Mouse (Mus musculus): ENCODE data around the gene Ttc25. TPM values are rescaled to one million over a fixed set of nuclear protein-coding genes. Genes with fewer than 3 reads are reported as not detected.
"Not testable (repeated sequence)": the region's sequence is repeated elsewhere in the genome, so short reads cannot be mapped to it uniquely, and the experiment has no call there.

The Ttc25 gene
- total RNA-seq, 2 experiments from 2014 or later = 0.33 to 0.48 TPM

DNA sequence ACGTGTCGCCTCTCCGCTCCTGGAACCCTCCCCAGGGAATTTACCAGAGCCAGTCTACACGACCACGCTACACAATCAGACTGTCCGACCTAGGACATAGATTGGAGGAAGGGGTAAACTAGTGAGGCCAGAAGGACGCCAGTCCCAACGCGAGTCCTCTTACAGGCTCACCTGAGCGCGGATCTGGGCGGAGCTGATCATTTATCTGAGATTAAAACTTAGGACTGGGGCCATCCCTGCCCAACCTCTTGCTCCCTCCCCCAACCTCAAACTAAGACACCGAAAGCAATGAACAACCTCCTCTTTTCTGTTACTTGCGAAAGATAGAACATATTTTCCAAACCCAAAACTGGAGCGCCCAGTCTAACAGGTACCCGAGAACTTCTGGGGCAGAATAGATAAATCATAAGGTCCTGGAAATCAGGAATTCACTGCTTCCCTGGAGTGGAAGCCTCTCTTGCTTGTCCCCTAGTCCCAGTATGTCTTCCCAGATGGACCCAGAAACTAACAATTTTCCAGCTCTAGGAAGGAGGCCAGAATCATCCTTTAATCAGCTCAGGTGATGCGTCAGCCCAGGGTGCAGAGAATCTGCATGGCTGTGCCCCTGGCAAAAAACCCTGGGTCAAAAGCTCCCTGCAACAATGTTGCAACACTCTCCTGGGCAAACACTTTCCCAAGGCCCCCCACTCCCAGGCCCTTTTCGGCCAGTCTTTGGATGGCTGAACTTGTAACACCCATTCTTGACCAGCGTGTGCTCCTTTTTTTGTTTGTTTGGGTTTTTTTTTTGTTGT is 16.8 kb upstream of the Ttc25 start:
- no peak for DNase-seq (ENCODE audit: low spot score)

DNA sequence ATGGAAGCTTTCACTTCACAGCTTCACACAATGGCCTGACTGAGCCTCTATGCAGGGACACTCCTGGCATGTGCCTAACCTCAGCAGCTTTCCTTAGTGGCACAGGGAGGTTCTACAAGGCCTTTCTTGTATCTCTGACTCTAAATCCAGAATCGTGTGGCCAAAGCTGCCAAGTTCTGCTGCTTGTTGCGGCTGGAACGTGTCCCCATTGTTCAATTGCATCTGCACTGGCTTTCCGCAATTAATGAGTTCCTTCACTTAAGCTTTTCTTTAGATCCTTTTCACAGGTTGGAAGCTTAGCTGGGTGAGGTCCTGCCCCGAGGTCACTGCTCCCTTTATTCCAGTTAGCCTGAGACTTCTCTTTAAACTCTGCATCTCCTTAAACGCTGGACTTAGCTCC is 11.5 kb upstream of the Ttc25 start:
- DNase-seq (ENCODE audit: low spot score) = no peak

DNA sequence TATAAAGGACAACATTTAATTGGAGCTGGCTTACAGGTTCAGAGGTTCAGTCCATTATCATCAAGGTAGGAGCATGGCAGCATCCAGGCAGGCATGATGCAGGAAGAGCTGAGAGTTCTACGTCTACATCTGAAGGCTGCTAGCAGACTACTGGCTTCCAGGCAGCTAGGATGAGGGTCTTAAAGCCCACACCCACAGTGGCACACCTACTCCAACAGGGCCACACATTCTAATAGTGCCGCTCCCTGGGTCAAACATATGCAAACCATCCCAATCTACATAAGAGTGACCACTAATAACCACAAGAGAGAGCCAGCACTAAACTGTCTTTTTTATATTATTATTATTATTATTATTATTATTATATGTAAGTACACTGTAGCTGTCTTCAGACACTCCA is 11.0 kb upstream of the Ttc25 start:
- DNase-seq (ENCODE audit: low spot score) = not testable (repeated sequence)

DNA sequence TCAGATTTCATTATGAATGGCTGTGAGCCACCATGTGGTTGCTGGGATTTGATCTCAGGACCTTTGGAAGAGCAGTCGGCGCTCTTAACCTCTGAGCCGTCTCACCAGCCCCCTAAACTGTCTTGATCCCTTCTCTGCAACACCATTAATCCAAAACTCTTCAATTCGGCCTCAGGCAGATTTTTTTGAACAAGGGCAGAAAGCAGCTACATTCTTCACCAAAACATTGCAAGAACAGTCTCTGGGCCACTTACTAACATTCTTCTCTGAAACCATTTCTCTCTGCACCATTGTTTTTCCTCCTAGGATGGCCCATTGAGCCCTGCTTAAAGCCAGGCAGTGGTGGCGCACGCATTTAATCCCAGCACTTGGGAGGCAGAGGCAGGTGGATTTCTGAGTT is 10.6 kb upstream of the Ttc25 start:
- DNase-seq (ENCODE audit: low spot score) = not testable (repeated sequence)

DNA sequence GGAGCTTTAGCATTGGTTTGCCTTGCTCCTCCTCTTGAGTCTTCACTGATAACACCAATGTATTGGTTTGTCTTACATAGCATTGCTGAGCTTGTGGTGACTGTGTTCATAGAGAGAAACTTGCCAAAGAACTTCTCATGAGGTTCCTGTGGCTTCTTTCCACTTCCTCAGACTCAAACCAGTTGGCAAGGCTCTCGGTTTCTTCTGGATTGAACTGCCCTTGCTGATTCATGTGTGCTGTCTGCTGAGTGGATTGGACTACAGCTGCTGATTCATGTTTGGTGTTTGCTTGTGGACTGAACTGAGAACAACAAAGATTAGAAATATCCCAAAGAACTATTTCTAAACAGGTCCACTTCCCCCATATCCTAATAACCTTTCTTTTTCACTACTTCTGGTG is 9.4 kb upstream of the Ttc25 start:
- no peak for DNase-seq (ENCODE audit: low spot score)

DNA sequence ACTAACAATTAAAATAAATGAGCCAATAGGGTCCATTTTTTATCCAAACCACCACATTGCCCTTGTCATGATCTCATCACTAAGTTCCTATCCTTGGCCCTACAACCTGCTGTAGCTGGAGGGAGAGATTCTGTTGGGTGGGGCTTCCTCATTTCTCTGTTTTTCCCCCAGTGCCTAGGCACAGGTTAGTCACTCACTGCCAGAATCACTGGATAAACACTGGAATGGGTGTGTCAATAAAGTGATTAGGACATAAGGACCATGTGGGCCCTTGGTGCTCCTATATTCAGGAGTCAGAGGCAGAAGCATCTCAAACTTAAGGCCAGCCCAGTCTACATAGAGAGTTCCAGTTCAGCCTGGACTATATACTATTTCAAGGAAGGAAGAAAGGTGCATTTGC is 8.9 kb upstream of the Ttc25 start:
- no peak for DNase-seq (ENCODE audit: low spot score)

DNA sequence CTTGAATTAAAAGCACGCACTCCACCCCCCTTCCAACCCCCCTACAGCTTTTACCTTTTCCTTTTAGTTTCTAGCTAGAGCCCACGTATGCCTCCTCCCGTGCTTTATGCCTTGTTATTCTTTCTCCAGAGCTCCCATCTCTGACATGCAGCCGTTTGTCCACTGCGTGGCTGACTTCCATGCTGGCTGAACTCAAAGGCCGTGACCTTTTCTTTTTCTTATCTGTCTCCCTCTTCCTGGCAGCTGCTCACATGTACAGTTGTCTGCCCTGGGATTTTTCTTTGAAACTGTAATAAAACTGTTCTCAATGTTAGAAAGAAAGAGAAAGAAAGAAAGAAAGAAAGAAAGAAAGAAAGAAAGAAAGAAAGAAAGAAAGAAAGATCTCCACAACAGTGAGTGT is 4.4 kb upstream of the Ttc25 start:
- no peak for DNase-seq (ENCODE audit: low spot score)

DNA sequence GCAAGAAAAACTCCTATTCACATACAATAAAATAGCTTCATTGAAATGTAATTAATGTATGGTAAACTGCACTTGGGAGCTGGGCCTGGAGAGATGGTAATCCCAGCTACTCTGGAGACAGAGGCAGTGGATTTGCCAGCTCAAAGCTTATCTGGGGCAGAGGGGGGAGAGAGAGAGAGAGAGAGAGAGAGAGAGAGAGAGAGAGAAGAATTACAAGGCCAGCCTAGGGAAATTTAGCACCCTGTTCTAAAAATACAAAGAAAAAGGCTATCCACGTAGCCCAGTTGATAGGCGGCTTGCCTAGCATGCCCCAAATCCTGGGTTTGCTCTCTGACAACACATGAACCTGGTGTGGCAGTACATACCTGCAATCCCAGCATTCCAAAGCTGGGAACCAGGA is 3.8 kb upstream of the Ttc25 start:
- no peak for DNase-seq (ENCODE audit: low spot score)

DNA sequence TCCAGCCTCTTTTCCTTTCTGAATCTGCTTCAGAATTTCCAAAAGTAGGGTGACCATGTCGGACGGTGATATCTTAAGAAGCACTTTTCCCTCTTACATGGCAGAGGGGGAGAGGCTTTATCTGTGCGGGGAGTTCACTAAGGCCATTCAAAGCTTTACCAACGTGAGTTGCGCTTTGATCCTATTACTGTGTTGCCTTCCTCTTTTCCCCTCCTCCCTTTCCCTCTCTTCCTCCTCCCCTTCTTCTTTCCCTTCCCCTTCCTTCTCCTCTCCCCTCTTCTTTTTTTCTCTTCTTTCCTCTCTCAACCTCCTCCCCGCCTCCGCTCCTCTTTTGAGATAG is 309 bp downstream of the Ttc25 start:
- no peak for DNase-seq (ENCODE audit: low spot score)

DNA sequence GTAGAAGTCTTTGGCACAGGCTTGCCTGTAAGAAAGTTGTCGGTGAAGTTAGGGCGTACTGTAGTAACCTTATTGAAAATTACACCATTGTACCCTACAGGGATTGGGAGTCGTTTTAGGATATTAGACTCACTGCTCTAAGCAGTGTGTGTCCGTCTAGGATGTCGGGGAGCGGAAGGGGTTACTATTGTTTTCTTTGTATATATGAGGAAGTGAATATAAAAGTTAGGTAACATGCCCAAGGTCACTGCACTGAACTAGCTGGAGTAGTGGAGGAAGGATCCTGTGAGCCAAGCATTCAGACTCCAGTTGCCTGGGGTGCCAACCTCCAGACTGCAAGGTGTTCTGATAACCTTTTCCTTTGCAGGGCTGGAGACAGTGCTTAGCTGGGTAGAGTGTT is 1.5 kb downstream of the Ttc25 start:
- no peak for DNase-seq (ENCODE audit: low spot score)

DNA sequence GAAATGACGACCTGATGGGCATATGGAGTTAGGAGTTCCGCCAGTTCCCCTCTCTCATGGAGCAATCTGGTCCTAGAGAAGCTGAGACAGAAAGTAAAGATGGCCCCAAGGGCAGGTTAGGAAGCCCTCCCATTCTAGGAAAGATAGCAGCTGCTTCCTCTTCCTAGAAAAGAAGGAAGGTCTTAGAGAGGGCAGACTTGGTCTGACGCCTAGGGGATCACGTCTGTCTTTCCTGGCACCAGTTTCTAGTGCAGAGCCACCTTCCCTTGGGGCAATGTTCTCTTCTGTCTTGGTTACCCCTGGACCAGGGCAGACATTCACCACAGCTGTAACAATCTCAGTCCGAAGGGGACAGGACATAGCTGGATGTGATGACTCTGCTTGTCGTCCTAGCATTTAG is 2.7 kb downstream of the Ttc25 start:
- no peak for DNase-seq (ENCODE audit: low spot score)

DNA sequence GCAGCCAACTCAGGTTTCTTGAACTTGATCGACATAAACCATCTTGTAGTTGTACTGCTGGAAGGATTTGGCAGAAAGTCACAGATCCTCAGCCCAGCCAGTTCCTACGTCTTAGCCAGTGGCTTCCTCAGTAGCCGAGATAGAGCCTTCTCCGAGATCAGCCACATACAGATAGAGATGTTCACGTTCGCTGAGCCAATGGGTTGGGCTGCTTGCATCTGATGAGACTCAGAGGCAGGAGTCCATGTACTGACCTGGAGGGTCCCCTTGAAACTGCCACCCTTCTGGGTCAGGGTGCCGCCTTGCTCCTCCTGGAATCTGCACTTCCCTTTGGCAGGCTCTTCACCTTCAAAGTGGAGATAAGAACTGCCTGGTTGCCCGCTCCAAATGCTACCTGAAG is 4.1 kb downstream of the Ttc25 start:
- DNase-seq (ENCODE audit: low spot score) = no peak

DNA sequence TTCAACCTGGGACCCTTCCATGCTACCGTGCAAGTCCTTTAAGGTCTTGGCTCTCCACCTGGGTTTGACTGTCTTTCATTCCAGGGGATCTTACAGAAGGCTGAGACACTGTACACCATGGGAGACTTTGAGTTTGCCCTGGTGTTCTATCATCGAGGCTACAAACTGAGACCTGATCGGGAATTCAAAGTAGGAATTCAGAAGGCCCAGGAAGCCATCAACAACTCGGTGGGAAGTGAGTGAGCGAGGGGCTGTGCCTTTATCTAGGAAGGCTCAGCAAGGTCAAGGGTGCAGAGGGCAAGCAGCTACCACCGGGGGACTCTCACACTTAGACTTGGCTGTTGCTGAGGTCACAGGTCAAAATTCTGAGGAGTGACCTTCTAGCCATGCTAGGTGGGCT is 4.7 kb downstream of the Ttc25 start:
- DNase-seq (ENCODE audit: low spot score) = no peak

DNA sequence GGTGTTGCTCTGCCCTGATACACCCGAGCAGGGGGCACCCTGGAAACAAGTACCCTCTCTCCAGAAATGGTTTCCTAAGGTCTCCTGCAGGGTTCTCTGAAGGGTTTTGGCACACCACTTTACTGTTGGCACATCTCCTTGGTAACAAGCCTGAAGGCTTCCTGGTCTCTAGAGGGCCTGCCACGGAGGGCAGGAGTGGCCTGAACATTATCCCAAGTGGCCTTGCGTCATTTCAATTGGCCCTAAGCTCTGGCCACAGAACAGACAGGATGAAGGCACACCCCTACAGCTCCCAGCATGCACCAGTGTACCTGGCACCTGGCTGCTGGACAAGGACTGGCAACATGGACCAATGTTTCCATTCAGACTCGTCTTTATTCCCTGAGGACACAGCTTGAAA is 7.4 kb downstream of the Ttc25 start:
- DNase-seq (ENCODE audit: low spot score) = no peak

DNA sequence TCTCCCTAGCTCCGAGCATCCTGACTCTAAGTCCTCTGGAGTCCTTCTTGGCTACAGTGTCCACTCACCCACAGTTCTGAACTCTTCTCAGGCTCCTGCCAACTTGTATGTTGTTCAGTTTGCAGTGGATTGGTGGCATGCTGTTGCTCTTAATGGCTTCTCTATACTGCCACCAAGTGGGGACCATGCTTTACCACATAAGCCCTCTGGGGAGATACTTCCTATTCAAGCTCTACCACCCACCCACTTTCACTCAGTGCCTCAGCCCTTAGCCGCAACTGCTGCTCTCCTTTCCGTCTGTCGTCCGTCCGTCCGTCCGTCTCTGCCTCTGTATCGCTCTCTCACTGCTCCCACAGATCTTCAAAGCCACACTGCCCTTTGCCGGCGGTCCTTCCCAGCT is 10.2 kb downstream of the Ttc25 start:
- peak; percentile 63 for DNase-seq (ENCODE audit: low spot score)

DNA sequence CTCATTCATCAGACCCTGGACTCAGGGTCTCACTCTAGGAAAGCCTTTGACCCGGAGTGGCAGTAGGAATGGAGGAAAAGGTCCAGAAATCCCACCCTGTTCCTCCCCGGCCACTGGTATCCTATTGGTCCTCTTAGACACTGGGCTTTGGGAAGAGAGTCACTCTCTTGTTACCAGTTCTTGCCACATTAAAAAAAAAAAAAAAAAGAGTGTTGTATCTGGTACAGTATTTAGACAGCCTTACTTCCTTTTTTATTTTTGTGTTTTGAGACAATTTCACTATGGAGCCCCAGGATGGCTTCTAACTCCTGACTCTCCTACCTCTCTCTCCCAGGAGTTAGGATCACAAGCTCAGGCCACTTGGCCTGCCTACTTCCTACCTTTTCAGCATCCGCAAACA is 12.2 kb downstream of the Ttc25 start:
- no peak for DNase-seq (ENCODE audit: low spot score)

DNA sequence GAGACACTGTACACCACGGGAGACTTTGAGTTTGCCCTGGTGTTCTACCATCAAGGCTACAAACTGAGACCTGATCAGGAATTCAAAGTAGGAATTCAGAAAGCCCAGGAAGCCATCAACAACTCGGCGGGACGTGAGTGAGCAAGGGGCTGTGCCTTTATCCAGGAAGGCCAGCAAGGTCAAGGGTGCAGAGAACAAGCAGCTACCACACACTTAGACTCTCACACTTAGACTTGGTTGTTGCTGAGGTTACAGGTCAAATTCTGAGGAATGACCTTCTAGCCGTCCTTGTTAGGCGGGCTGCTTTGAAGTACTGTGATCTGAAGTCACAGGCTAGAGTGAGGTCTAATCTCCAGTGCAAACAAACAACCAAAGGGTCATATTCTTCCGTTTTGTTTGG is 14.1 kb downstream of the Ttc25 start:
- DNase-seq (ENCODE audit: low spot score) = no peak

DNA sequence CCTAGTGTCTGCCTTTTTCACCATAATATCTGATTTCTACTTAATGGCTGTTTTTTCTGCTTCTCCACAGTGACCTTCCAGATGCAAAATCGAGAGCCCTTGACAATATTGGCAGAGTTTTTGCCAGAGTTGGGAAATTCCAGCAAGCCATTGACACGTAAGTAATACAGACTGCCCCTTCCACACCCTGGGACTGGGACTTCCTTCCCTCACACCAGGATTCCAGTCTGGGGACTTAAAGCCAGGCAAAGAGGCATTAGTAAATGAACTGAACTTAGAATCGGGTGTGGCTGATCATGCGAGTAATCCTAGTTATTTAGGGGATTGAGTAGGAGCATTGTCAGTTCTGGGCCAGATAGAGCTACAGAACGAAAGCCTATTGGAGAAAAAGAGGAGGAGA is 16.3 kb downstream of the Ttc25 start:
- no peak for DNase-seq (ENCODE audit: low spot score)

DNA sequence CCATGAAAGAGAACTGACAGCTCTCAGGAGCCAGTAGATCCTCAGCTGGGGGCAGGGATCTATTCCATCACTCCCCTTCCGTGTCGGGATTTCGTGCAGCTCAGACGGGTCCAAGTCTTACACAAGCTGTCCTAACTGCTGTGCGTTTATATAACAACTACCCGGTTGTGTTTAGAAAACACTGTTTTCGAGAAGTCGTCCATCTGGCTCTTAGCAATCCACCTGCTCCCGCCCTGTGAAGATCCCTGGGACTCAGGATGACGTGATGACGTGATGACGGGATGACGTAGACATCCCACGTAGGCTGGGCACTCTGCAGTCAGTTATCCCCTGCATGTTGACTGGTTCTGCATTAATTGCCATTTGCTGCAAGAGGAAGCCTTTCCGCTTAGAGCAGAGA is 18.9 kb downstream of the Ttc25 start:
- no peak for DNase-seq (ENCODE audit: low spot score)

DNA sequence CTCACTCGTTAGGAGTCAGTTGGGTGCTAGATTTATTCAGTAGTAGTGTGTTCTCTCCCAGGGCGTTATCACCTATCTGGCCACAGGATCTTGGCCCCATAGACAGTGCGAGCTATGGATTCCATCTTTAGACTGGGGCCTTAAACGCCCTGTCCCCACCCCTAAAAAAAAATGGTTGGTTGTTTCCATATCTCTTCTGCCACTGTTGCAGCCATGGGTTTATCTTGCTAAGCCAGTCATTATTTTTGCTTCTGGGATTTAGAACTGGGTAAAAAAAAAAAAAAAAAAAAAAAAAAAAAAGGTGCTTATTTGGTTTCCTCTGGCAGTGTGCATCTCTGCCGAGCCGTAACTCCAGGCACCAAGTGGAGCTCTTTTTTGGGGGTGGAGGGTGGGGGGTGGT is 19.3 kb downstream of the Ttc25 start:
- DNase-seq (ENCODE audit: low spot score) = no peak

DNA sequence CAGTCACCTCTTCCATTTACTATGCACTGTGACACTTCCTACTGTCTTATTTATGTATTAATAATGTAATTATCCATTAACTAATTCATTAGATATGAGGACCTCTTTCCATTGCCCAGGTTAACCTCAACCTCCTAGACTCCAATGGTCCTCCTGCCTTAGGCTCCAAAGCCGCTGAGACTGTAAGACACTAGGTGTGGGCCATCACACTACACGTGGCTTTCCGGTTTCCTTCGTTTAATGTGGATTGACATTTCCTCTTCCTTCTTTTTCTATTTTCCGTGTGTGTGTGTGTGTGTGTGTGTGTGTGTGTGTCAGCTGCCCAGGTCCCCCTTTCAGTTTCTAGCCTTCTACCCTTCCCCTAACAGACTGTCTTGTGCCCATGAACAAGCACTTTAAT is 21.8 kb downstream of the Ttc25 start:
- no peak for DNase-seq (ENCODE audit: low spot score)

DNA sequence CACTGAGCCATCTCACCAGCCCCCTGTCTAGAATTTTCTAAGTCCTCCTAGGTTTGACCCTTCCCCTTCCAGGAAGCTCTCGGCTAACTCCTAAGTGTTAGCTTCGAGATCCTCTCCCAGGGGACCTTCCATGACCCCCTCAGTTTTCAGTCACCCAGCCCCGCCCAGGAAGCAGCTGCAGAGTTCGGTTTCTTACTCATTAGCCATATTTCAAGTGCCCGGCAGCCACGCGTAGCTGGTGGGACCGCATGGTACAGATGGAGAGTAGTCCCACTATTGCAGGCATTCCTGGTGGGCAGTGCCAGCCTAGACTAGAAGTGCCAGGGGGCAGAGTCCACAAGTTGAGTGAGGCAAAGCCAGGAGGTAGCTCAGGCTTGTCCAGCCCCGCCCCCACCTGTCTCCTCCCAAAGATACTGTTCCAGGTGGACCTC is 22.4 kb downstream of the Ttc25 start:
- no peak for DNase-seq (ENCODE audit: low spot score)

DNA sequence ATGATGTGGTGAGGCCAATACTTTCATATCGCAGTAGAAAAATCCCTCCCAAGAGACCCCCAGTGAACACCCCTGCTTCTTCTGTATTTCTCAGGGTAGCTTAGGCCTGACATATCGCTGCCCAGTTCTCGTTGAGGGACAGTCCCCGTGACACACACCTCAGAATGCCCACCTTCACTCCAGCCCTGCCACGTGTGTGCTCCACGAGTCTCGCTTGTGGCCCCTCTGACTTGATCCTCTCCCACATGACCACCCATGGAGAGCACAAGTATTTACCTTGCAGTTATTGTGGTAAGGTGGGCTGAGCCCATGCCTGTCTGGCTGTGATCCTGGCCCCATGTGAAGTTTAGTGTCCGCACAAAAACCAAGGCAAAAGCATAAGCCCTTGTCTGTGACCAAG is 23.3 kb downstream of the Ttc25 start:
- no peak for DNase-seq (ENCODE audit: low spot score)

DNA sequence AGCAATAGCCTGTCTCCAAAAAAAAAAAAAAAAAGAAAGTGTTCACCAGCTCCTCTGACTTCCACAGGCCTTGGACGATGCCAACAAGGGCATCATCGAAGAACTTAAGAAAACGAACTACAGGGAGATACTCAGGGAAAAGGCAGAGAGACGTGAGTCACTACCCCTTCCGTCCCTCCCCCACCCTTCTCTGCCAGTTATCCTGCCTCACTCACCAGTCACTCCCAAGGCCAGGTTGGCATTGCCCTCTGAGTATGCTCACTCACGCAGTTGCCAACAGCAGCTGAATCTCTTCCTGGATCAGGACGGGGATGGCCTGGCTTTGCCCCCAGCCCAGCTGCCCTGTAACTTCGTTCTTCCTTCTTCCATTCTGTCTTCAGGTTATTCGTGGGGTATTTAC is 24.4 kb downstream of the Ttc25 start:
- no peak for DNase-seq (ENCODE audit: low spot score)
